Mouse (Mus musculus) cerebellum, adult 2 months (tissue): Measurements from ENCODE around the gene H2-Ab1. TPM values are rescaled to one million over a fixed set of nuclear protein-coding genes. Genes with fewer than 3 reads are reported as not detected.
"Not testable (repeated sequence)": the region's sequence is repeated elsewhere in the genome, so short reads cannot be mapped to it uniquely, and the experiment has no call there.

Experiments used
- DNase-seq, 2 experiments: peaks; one replicate each; pipeline ENCODE4 v3.0.0; 2021
- H3K27ac ChIP-seq: fragments of 200-500 bp; 2 replicates; pipeline ENCODE4 v1.5.1; 2012; ENCODE audit warnings: low read length, control low read depth, inconsistent platforms; ENCODE audit not compliant: insufficient read depth
- H3K27me3 ChIP-seq: fragments of 200-500 bp; 2 replicates; pipeline ENCODE4 v1.6.1; 2012; ENCODE audit warnings: inconsistent platforms, mild to moderate bottlenecking, low read length, moderate library complexity; ENCODE audit not compliant: control insufficient read depth, insufficient read depth
- H3K4me1 ChIP-seq: fragments of 200-500 bp; 2 replicates; pipeline ENCODE4 v1.6.1; 2011; ENCODE audit warnings: low read length; ENCODE audit not compliant: control insufficient read depth, insufficient read depth
- H3K4me3 ChIP-seq: fragments of 200-500 bp; replicated peaks from 2 replicates; pipeline ENCODE3; 2011; ENCODE audit warnings: mild to moderate bottlenecking, low read depth, low read length, control low read depth; ENCODE audit not compliant: insufficient read depth
- CTCF ChIP-seq: fragments of 200-500 bp; IDR thresholded peaks from 2 replicates; pipeline ENCODE4 v1.5.1; 2011; ENCODE audit warnings: low read depth, mild to moderate bottlenecking, control low read depth, low read length, moderate library complexity, borderline replicate concordance; ENCODE audit not compliant: insufficient read depth
- POLR2A ChIP-seq: fragments of 200-500 bp; IDR thresholded peaks from 2 replicates; pipeline ENCODE4 v1.6.1; 2011; ENCODE audit warnings: low read length, control low read depth, borderline replicate concordance; ENCODE audit not compliant: insufficient read depth
- WGBS: fragments of 180-500 bp; shearing (Covaris S2); methylation state at CpG from one replicate; pipeline ENCODE4 v1.1.7; 2018; 5-methylcytosine and 5-hydroxymethylcytosine counted together
- polyA plus RNA-seq: library from polyadenylated mRNA; depleted of rRNA; stranded (reverse); fragments of >200 nt; gene quantifications from 2 replicates; pipeline ENCODE4 v1.2.3, GENCODE M21; 2012

The H2-Ab1 gene
- polyA plus RNA-seq, 1 experiment = 4.0 TPM

DNA sequence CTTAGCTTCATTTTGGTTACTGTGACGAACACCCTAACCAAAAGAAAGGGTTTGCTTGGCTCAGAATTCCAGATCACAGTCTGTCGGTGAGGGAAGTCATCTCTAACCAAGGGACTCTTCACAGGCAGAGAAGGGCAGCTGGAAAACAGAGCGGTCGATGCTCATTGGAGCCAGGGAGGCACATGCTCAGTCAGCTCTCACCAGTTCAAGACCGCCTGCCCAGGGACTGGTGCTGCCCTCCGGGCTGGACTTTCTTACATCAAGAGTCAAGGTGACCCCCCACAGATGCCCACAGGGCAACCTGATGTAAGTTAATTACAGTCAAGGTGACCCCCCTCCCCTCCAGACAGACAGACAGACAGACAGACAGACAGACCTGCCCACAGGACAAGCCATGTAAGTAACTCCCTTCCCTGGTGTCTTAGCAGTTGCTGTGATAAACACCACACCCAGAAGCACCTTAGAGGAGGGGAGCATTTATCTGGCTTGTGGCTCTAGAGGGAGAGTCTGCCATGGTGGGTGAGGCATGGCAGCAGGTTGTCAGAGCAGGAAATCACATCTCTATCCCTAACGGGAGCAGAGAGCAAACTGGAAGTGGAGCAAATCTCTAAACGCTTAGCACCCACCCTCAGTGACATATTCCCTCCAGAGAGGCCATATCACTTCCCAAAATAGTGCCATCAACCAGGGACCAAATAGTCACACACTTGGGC is 40.1 kb upstream of the H2-Ab1 start:
- no peaks in the 10 kb centered on the region for H3K27me3 ChIP-seq
- H3K27ac ChIP-seq = no peak overlapping the region
- H3K4me1 ChIP-seq = no peaks in the 10 kb centered on the region
- 73% methylated on average over 8 of the region's 8 CpGs for WGBS
- no peak overlapping the region for H3K4me3 ChIP-seq
- no peak for DNase-seq
- no peak for TF ChIP-seq POLR2A
- TF ChIP-seq CTCF = no peak

DNA sequence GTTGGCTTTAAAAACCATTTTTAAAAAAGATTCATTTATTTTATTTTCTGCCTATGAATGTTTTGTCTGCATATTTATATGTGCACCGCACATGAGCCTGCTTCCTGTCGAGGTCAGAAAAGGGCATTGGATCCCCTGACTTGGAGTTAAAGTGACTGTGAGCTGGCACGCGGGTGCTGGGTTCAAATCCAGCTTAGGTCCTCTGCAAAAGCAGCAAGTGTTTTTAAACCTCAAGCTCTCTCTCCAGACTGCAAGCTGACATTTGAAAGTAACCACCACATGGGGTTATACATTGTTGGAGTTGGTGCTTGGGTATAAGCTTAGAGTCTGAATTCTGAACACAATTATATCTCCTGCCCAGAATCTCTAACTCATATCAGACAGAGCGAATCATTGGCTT is 39.5 kb upstream of the H2-Ab1 start:
- DNase-seq = no peak
- 84% methylated on average over 5 of the region's 5 CpGs for WGBS
- TF ChIP-seq CTCF (no peak), POLR2A (no peak)

DNA sequence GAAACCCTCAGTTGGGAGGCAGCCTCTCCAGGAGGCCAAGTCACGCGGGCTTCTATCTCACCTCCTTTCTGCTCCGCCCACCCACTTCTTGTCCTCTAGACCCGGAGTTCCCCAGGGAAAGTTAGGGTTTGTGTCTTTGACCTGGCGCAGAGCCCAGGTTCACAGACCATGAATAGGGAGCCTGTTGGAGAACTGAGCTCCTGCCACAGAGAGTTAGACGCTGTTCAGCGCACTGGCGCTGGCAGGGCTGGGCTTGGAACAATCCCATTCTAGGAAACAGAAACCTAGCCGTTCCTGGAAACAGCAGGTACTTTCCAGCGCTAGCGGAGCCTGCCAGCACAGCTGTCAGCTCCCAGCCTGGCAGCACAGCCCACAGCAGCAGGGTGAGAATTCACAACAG is 38.8 kb upstream of the H2-Ab1 start:
- Histone ChIP-seq H3K27ac (no peak overlapping the region), H3K27me3 (no peaks in the 10 kb centered on the region), H3K4me3 (no peak overlapping the region), H3K4me1 (no peaks in the 10 kb centered on the region)
- TF ChIP-seq POLR2A = no peak
- no peak for TF ChIP-seq CTCF
- DNase-seq = no peak
- WGBS = 8% methylated on average over 11 of the region's 11 CpGs

More for the DNA sequence above, 39.5 kb upstream of the H2-Ab1 start:
- no peak overlapping the region for H3K4me3 ChIP-seq
- H3K27me3 ChIP-seq = no peaks in the 10 kb centered on the region
- H3K27ac ChIP-seq = no peak overlapping the region
- no peaks in the 10 kb centered on the region for H3K4me1 ChIP-seq

DNA sequence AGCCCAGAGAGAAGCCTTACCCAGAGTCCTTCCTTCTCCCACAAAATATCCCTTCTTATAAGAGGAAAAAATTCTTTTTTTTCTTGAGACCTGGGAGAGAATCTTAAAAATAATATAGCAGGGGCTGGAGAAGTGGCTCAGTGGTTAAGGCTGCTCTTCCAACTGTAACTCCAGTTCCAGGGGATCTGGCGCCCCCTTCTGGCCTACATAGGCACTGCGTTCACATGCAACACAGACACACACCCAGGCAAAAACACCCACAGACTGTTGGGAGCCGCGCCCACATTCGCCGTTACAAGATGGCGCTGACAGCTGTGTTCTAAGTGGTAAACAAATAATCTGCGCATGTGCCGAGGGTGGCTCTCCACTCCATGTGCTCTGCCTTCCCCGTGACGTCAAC is 38.4 kb upstream of the H2-Ab1 start:
- 87% methylated on average over 9 of the region's 11 CpGs for WGBS
- H3K27me3 ChIP-seq, H3K4me1 ChIP-seq, H3K4me3 ChIP-seq, DNase-seq, H3K27ac ChIP-seq: not testable (repeated sequence)
- TF ChIP-seq CTCF = peak; percentile 28; the same call in 1 of the 2 replicates

DNA sequence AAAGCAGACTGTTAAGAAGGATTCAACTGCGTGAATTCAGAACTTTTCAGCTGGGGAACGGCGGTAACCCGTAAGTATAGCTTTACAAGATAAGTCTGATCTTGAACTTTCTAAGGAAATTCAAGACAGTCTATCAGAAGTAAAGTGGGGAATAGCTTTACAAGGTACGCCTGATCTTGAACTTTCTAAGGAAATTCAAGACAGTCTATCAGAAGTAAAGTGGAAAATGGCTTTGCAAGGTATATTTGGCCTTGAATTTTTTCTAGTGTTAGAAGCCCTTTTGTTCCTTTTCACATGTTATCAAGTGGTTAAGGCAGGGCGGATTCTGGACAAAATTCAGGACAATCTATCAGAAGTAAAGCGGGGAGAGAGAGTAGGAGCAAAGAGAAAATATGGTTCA is 37.7 kb upstream of the H2-Ab1 start:
- H3K4me1 ChIP-seq, H3K27me3 ChIP-seq, H3K27ac ChIP-seq, H3K4me3 ChIP-seq: not testable (repeated sequence)
- DNase-seq = peak in 1 of 2 experiments; percentile 32
- 98% methylated on average over 4 of the region's 7 CpGs for WGBS

DNA sequence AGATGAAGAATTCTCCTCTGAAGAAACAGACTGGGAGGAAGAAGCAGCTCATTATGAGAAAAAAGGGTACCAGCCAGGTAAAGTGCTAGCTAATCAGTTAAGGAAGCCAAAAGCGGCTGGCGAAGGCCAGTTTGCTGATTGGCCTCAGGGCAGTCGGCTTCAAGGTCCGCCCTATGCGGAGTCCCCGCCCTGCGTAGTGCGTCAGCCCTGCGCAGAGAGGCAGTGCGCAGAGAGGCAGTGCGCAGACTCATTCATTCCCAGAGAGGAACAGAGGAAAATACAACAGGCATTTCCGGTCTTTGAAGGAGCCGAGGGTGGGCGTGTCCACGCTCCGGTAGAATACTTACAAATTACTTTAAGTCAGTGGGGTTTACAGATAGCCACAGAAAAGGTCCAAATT is 37.1 kb upstream of the H2-Ab1 start:
- H3K4me3 ChIP-seq, H3K27me3 ChIP-seq, DNase-seq, H3K4me1 ChIP-seq, H3K27ac ChIP-seq: not testable (repeated sequence)
- 96% methylated on average over 7 of the region's 16 CpGs for WGBS

DNA sequence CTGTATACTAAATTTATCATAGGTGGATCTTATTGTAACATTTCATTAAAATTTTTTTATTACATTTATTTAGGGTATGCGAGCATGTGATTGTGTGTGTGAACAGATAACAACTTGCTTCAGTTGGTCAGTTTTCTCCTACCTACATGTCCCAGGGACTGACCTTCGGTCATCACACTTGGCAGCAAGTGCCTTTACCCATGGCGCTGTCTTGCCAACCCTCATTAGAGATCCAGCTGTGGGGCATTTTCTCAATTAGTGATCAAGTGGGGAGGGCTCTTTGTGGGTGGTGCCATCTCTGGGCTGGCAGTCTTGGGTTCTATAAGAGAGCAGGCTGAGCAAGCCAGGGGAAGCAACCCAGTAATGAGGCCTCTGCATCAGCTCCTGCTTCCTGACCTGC is 32.7 kb upstream of the H2-Ab1 start:
- 87% methylated on average over 3 of the region's 3 CpGs for WGBS

DNA sequence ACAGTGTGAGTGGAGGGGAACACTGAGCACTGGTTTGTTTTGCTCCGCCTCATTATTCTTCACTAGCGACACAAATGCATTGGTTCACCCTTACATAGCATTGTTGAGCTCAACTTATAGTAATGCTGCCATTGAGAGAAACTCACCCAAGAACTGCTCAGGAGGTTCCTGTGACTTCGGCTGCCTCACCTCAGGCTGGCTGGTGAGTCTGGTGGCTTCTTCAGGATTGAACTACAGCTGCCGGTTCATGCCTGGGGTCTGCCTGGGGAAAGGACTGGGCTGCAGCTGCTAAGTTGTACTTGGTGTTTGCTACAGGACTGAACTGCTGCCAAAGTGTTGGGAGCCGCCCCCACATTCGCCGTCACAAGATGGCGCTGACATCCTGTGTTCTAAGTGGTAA is 32.1 kb upstream of the H2-Ab1 start:
- DNase-seq = no peak

More for the DNA sequence above, 32.7 kb upstream of the H2-Ab1 start:
- Histone ChIP-seq H3K27ac (no peak overlapping the region), H3K4me3 (no peak overlapping the region), H3K4me1 (no peaks in the 10 kb centered on the region), H3K27me3 (no peaks in the 10 kb centered on the region)
- DNase-seq = no peak
- TF ChIP-seq CTCF = no peak
- no peak for TF ChIP-seq POLR2A

DNA sequence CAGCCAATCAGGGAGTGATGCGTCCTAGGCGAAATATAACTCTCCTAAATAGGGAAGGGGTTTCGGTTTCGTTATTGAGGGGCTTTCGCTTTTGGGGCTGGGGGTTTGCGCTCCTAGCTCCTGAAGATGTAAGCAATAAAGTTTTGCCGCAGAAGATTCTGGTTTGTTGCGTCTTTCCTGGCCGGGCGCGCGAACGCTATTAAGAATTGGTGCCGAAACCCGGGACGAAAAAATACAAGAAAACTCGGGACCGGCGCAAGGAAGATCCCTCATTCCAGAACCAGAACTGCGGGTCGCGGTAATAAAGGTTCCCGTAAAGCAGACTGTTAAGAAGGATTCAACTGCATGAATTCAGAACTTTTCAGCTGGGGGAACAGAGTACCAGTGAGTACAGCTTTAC is 31.6 kb upstream of the H2-Ab1 start:
- H3K4me3 ChIP-seq, DNase-seq, H3K4me1 ChIP-seq, H3K27me3 ChIP-seq, H3K27ac ChIP-seq: not testable (repeated sequence)
- WGBS = 99% methylated on average over 17 of the region's 23 CpGs

More for the DNA sequence above, 32.1 kb upstream of the H2-Ab1 start:
- Histone ChIP-seq H3K27me3 (no peaks in the 10 kb centered on the region), H3K4me3 (no peak overlapping the region), H3K4me1 (no peaks in the 10 kb centered on the region), H3K27ac (no peak overlapping the region)
- TF ChIP-seq POLR2A (no peak), CTCF (no peak)
- WGBS = 96% methylated on average over 8 of the region's 8 CpGs

DNA sequence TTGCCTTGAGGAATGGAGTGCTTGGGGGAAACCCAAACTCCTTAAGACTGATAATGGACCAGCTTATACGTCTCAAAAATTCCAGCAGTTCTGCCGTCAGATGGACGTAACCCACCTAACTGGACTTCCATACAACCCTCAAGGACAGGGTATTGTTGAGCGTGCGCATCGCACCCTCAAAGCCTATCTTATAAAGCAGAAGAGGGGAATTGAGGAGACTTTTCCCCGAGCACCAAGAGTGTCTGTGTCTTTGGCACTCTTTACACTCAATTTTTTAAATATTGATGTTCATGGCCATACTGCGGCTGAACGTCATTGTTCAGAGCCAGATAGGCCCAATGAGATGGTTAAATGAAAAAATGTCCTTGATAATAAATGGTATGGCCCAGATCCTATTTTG is 26.5 kb upstream of the H2-Ab1 start:
- 93% methylated on average over 9 of the region's 9 CpGs for WGBS
- not testable (repeated sequence) for DNase-seq, H3K4me1 ChIP-seq

DNA sequence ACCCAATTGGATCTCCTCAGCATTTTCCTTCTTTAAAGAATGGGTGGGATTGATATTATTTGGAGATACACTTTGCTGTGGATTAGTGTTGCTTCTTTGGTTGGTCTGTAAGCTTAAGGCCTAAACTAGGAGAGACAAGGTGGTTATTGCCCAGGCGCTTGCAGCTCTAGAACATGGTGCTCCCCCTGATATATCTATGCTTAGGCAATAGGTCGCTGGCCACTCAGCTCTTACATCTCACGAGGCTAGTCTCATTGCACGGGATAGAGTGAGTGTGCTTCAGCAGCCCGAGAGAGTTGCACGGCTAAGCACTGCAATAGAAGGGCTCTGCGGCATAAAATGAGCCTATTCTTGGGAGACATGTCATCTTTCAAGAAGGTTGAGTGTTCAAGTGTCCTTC is 25.5 kb upstream of the H2-Ab1 start:
- H3K4me1 ChIP-seq, DNase-seq: not testable (repeated sequence)
- 89% methylated on average over 6 of the region's 7 CpGs for WGBS

More for the DNA sequence above, 26.5 kb upstream of the H2-Ab1 start:
- H3K4me3 ChIP-seq, H3K27me3 ChIP-seq, H3K27ac ChIP-seq: not testable (repeated sequence)

More for the DNA sequence above, 25.5 kb upstream of the H2-Ab1 start:
- not testable (repeated sequence) for H3K27ac ChIP-seq, H3K4me3 ChIP-seq, H3K27me3 ChIP-seq
